Mouse (Mus musculus) kidney, adult 2 months (tissue): Measurements from ENCODE around the gene Gm42372. TPM values are rescaled to one million over a fixed set of nuclear protein-coding genes. Genes with fewer than 3 reads are reported as not detected.
A peak's percentile ranks its signal among the peaks of the same experiment; 100 is the strongest.

Experiments used
- DNase-seq: peaks from one replicate; pipeline ENCODE4 v3.0.0; 2021
- H3K27ac ChIP-seq: fragments of 200-500 bp; 2 replicates; pipeline ENCODE4 v1.5.1; 2012; ENCODE audit warnings: low read depth, low read length, control low read depth, inconsistent platforms; ENCODE audit not compliant: insufficient read depth
- H3K27me3 ChIP-seq: fragments of 200-500 bp; replicated peaks from 2 replicates; pipeline ENCODE4 v1.6.1; 2012; ENCODE audit warnings: mild to moderate bottlenecking, moderate library complexity, low read length, inconsistent platforms; ENCODE audit not compliant: control insufficient read depth, insufficient read depth
- H3K36me3 ChIP-seq: fragments of 200-500 bp; 2 replicates; pipeline ENCODE4 v1.6.1; 2012; ENCODE audit warnings: mild to moderate bottlenecking, moderate library complexity, low read length, inconsistent platforms; ENCODE audit not compliant: control insufficient read depth, insufficient read depth
- H3K4me1 ChIP-seq: fragments of 200-500 bp; 2 replicates; pipeline ENCODE4 v1.6.1; 2011; ENCODE audit warnings: low read length; ENCODE audit not compliant: control insufficient read depth, insufficient read depth
- H3K4me3 ChIP-seq: fragments of 200-500 bp; 2 replicates; pipeline ENCODE4 v1.5.1; 2011; ENCODE audit warnings: mild to moderate bottlenecking, low read depth, low read length, control low read depth; ENCODE audit not compliant: insufficient read depth
- CTCF ChIP-seq: fragments of 200-500 bp; conservative IDR thresholded peaks from 2 replicates; pipeline ENCODE4 v1.5.1; 2011; ENCODE audit warnings: low read depth, mild to moderate bottlenecking, control low read depth, low read length, moderate library complexity, mixed read lengths; ENCODE audit not compliant: insufficient read depth, insufficient read length
- POLR2A ChIP-seq: fragments of 200-500 bp; IDR thresholded peaks from one replicate; pipeline ENCODE4 v1.6.1; 2011; ENCODE audit warnings: low read depth, low read length, control low read depth
- WGBS: fragments of 180-500 bp; shearing (Covaris S2); methylation state at CpG from one replicate; pipeline ENCODE4 v1.1.7; 2018; 5-methylcytosine and 5-hydroxymethylcytosine counted together
- polyA plus RNA-seq: library from polyadenylated mRNA; depleted of rRNA; stranded (reverse); fragments of >200 nt; gene quantifications from 2 replicates; pipeline ENCODE4 v1.2.3, GENCODE M21; 2012

Gm42372 gene
- polyA plus RNA-seq, 1 experiment, result 0.08 TPM

DNA sequence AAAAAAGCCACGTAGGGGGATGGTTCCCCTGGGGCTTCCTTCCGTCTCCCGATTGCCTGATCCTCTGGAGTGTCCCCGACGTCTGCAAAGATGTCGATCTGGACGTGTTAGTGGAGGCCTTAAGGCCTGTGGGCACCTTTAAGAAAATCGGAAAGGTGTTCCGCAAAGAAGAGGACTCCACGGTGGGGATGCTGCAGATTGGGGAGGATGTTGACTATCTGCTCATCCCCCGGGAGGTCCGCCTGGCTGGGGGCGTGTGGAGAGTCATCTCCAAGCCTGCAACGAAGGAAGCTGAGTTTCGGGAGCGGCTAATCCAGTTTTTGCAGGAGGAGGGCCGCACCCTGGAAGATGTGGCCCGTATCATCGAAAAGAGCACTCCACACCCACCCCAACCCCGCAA, 11.5 kb downstream of the Gm42372 start:
- no peaks in the 10 kb centered on the region for H3K36me3 ChIP-seq
- no peak overlapping the region for H3K27ac ChIP-seq
- no peaks in the 10 kb centered on the region for H3K27me3 ChIP-seq
- H3K4me3 ChIP-seq, result peak overlapping the region; percentile 50
- 13% methylated on average over 20 of the region's 20 CpGs for WGBS
- DNase-seq, result no peak
- no peak for TF ChIP-seq CTCF
- TF ChIP-seq POLR2A, result no peak
- no peaks in the 10 kb centered on the region for H3K4me1 ChIP-seq

DNA sequence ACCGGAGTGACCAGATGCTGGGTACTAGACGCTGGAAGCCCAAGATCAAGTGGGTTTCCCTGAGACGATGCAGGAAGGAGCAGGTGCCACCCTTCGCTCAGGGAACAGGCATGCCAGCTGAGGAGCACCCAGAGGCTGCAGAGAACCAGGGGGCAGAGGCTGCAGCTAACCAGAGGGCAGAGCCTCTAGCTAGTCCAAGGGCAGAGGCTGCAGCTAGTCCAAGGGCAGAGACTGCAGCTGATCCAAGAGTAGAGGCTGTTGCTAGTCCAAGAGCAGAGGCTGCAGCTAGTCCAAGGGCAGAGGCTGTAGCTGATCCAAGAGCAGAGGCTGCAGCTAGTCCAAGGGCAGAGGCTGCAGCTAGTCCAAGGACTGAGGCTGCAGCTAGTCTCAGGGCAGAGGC, 12.5 kb downstream of the Gm42372 start:
- Histone ChIP-seq H3K4me1 (no peaks in the 10 kb centered on the region), H3K36me3 (no peaks in the 10 kb centered on the region), H3K27ac (no peak overlapping the region), H3K27me3 (no peaks in the 10 kb centered on the region), H3K4me3 (no peak overlapping the region)
- 78% methylated on average over 4 of the region's 4 CpGs for WGBS
- DNase-seq, result no peak
- TF ChIP-seq CTCF (no peak), POLR2A (no peak)

DNA sequence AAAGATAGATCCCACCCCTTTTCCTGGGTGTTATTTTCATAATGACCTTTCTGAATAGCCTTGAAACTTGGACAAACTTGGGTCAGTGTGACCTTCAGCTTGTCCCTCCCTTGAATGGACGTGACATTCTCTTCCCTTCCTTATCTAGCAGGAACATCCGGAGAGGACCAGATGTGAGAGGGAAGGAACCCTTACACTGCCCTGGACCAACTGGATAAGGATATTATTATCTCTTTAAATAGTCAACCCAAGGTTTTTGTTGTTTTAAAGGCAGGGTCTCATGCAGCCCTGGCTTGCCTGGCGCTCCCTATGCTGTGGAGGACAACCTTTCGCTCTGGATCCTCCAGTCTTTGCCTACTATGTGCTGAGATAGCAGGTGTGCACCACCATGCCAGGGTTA, 16.3 kb downstream of the Gm42372 start:
- TF ChIP-seq CTCF, result no peak
- no peak for TF ChIP-seq POLR2A
- WGBS, result 67% methylated on average over 4 of the region's 4 CpGs
- Histone ChIP-seq H3K27me3 (no peaks in the 10 kb centered on the region), H3K4me3 (no peak overlapping the region), H3K36me3 (no peaks in the 10 kb centered on the region), H3K4me1 (peaks cover 10% of the 10 kb centered on the region), H3K27ac (no peak overlapping the region)
- DNase-seq, result no peak

DNA sequence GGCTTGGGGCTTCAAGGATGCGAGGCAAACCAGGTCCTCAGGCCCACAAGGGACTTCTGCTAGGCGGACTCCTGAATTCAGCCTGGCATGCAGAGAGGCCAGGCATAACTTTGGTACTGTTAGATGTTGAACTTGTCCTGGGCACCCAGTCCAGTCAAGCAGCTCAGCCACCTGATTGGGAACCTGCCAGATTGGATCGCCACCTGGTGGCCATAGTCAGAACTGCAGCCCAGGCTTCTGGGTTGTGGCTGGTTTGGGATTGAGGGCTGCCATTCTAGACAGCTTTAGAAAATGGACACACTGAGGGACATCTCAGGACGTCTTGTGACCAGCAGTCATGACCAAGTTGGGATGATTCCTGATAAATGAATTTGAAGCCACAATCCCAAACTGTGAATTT, 16.8 kb downstream of the Gm42372 start:
- DNase-seq, result peak; percentile 91
- Histone ChIP-seq H3K27me3 (no peaks in the 10 kb centered on the region), H3K36me3 (no peaks in the 10 kb centered on the region), H3K27ac (no peak overlapping the region), H3K4me3 (no peak overlapping the region), H3K4me1 (peaks cover 12% of the 10 kb centered on the region)
- WGBS, result 21% methylated on average over 4 of the region's 4 CpGs
- no peak for TF ChIP-seq POLR2A
- TF ChIP-seq CTCF, result peak; percentile 93

DNA sequence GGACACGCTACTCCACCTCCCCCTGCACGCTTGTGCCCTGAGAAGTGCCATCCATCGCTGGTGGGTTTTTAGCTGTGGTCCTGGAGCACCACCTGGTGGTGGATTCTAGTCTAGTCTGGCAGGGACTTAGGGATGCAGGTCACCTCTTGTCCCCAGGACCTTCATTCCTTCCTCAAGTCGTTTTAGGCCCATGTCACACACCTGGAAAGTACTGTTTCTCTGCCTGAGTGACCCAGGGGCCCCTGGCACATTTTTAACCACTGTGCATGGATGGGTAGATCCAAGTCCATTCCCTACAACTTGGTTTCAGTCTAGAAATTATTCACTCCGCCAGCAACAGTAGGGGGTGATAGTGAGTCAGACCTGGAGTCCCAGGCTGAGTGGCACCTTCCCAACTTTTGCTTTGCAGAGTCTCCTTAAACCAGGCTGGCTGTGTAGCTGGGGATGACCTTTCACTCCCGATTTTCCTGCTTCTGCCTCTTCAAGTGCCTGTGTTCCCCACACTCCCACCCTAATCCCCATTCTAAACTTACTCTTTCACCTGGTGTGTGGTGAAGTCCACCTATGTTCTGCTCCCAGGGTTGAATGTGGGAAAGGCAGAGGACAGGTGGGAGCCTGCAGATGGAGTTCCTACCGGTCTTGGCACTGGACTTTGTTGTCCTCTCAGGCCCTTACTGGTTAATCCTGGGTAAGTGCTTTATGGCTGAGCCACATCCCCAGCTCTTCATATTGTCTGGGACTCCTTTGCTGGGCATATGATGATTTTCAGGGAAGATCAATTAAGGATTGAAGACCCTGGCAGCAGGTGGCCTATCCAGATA, 19.7 kb downstream of the Gm42372 start:
- peak; percentile 92 for DNase-seq
- Histone ChIP-seq H3K4me3 (no peak overlapping the region), H3K27ac (peak overlapping the region; percentile 83), H3K4me1 (peaks cover 12% of the 10 kb centered on the region), H3K27me3 (no peaks in the 10 kb centered on the region), H3K36me3 (no peaks in the 10 kb centered on the region)
- TF ChIP-seq POLR2A, result no peak
- TF ChIP-seq CTCF, result peak; percentile 85
- 8% methylated on average over 7 of the region's 7 CpGs for WGBS

DNA sequence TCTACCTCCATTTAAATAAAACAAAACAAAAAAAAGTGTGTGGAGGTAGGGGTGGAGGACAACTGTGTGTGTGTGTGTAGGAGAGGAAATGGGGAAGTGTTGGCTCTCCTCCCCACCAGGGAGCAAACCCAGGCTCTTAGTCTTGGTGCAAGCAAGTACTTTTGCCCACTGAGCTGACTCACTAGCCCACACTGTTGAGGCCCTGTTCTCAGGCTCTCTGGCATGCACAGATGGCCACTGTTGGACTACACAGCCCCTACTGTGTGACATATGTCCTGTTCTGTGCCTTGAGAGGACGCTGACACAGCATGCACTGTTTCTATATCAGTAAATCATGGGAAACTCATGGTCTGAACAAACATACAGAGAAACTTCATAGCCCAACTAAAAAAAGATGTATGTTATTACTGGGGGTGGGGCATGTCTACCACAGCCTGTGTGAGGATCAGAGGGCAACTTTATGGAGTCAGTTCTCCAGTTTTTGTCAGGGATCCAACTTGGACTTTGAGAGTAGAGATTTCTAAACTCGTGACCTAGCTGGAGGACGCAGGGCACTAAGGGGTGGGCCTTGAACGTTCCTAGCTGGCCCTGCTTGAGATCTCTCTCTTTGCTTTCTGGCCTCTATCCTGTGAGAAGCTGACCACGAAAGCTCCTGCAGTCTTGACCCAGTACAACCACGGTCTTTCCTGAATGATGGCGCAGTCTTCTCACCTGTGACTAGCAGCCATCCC, 20.5 kb downstream of the Gm42372 start:
- Histone ChIP-seq H3K4me3 (no peak overlapping the region), H3K36me3 (no peaks in the 10 kb centered on the region), H3K4me1 (peaks cover 12% of the 10 kb centered on the region), H3K27me3 (no peaks in the 10 kb centered on the region), H3K27ac (peak overlapping the region; percentile 83)
- DNase-seq, result peak; percentile 87
- 41% methylated on average over 7 of the region's 7 CpGs for WGBS
- no peak for TF ChIP-seq POLR2A
- TF ChIP-seq CTCF, result no peak

DNA sequence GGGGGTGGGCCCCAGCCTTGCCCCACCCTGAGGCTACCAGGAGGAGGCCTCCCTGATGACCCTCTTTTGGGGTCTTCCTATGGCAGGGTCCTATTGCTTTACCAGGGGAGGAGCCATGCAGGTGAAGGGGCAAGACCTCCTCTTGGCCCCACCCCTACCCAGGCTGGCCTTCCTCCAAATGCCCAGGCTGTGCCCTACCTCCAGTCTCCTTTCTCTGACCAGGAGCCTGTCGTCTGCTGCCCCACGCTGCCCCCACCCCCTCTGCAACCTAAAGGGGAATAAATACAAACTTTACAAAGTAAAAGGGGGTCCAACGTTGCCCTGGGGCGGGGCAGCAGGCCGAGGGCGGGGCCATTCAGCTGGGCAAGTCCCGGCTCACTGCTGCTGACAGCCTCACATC, 21.8 kb downstream of the Gm42372 start:
- DNase-seq, result peak; percentile 57
- WGBS, result 60% methylated on average over 7 of the region's 7 CpGs
- Histone ChIP-seq H3K27me3 (no peaks in the 10 kb centered on the region), H3K4me3 (no peak overlapping the region), H3K4me1 (peaks cover 12% of the 10 kb centered on the region), H3K36me3 (0 out of 2 replicates have a peak, but pooled peaks cover 2% of the 10 kb centered on the region), H3K27ac (no peak overlapping the region)
- TF ChIP-seq CTCF, result no peak
- TF ChIP-seq POLR2A, result no peak
